Mouse (Mus musculus): ENCODE results near the gene Sh3tc1. TPM values are rescaled to one million over a fixed set of nuclear protein-coding genes. Genes with fewer than 3 reads are reported as not detected.

Sh3tc1 gene
- 3.4 and 3.6 TPM in 2 replicates for polyA plus RNA-seq (2016; fragmentation: Nextera tagmentation; extraction: Ambion mirVana)

DNA sequence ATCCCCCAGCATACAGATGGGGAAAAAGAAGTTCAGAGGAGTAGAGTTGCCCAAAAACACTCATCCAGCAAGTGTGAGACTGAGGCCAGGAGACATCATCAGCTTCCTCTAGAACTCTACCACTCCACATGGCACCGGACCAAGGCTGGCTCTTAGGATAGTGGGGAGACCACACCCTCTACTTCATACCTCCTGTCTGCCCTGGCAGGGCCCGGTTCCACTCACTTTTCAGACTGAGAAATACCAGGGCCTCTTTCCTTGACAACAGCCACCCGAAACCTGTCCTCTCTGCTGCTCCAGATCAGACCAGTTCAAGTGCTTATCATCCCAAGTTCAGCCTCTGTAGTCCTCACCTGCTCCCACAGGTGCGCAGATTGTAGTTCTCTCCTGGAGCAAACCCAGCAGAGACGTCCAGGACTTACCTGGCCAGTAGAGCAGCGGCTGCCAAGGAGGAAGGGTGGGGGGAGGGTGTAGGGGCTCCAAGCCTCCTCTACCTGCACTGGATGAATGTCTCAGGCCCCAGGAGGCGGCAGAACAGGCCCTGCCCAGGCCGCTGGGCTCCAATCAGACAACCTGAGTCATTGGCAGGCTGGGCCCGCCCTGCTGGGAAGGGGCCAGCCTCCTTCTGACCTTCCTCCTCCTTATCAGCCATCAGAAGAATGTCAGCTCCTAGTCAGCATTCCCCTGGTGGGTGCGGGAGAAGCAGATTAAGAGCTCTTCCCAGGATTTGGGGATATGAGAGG is at the start of gene Sh3tc1:
Sh3tc1 (minus strand) TSS at position 452 of the 743 bp plus-strand sequence.
- Histone ChIP-seq H3K27me3 (replicated peaks) (peaks cover 18% of the 10 kb centered on the region), H3K9ac (no peak within 1 kb of the TSS)

DNA sequence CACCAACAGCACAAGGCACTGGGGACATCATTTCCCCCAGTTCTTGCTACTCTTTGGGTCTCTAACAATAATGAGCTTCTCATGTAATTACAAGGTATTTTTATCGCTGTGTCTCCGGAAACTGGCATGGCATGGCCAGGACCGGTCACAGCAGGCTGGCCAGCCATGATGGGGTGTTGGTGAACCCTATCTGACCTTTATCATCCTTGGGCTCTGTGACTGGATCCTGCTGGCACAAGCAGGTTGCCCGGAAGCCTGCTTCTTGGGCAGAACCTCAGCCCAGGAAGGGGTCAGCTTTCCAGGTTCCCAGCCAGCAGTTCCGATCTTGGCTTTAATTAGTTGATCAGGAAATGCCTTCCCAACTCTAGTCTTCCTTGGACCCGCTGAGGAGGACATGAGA is 48.9 kb upstream of the Sh3tc1 start:
- no peak overlapping the region for H3K4me3 ChIP-seq
- H3K9ac ChIP-seq = no peak overlapping the region
- H3K9me3 ChIP-seq = no peaks in the 10 kb centered on the region
- H3K27me3 ChIP-seq (replicated peaks) = no peaks in the 10 kb centered on the region
- H3K27ac ChIP-seq = no peak overlapping the region
- H3K4me1 ChIP-seq = no peaks in the 10 kb centered on the region
- 78% methylated on average over 6 of the region's 6 CpGs for WGBS
- ATAC-seq (ENCODE audit: low FRiP score, low read depth) = no peak
- H3K4me2 ChIP-seq (replicated peaks) = no peak overlapping the region
- H3K36me3 ChIP-seq = no peaks in the 10 kb centered on the region

More for the DNA sequence above, at the start of gene Sh3tc1:
- WGBS = 23% methylated on average over 10 of the region's 10 CpGs
- H3K27ac ChIP-seq = no peak within 1 kb of the TSS
- no peak for ATAC-seq (ENCODE audit: low FRiP score, low read depth)
- H3K4me3 ChIP-seq = no peak within 1 kb of the TSS
- no peaks in the 10 kb centered on the region for H3K9me3 ChIP-seq
- no peaks in the 10 kb centered on the region for H3K36me3 ChIP-seq
- no peaks in the 10 kb centered on the region for H3K4me1 ChIP-seq
- H3K4me2 ChIP-seq (replicated peaks) = no peak within 1 kb of the TSS

DNA sequence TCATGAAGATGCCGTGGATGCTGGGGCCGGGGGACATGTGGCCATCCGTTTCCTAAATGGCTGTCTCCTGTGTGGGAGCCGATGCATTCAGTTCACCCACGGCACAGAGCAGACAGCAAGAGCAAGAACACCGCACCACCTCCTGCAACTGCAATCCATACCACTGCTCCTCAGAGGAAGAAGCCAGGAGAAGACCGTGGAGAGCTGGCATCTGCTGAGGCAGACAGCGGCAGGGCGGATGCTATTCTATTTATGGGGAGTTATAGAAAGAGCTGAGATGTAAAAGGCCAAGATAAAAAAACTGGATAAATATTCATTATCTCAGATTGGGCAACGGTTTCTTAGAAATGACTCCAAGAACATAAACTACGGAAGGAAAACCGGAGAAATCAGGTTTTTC is 48.1 kb upstream of the Sh3tc1 start:
- no peak overlapping the region for H3K4me3 ChIP-seq
- no peaks in the 10 kb centered on the region for H3K27me3 ChIP-seq (replicated peaks)
- H3K4me1 ChIP-seq = no peaks in the 10 kb centered on the region
- H3K27ac ChIP-seq = no peak overlapping the region
- no peak overlapping the region for H3K9ac ChIP-seq
- no peak overlapping the region for H3K4me2 ChIP-seq (replicated peaks)
- no peaks in the 10 kb centered on the region for H3K9me3 ChIP-seq
- no peaks in the 10 kb centered on the region for H3K36me3 ChIP-seq
- ATAC-seq (ENCODE audit: low FRiP score, low read depth) = no peak
- WGBS = 93% methylated on average over 12 of the region's 12 CpGs

DNA sequence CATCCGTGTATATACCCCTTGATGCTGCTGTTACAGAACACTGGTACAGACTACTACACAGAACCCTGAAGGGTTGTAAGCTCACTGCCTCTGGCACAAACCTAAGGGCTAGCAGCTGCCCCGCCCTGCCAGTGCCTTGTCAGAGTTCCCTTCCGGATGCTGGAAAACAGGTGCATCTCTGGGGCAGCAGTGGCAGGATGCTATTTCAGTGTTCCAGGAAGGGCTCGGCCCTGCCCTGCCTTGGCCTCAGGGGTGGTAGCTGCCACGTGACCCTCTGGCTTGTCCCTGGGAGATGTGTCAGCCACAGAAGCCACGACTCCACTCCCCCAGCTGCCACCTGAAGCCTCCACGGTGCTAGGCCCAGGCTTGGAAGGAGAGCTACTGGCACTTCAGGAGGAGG is 46.1 kb upstream of the Sh3tc1 start:
- no peaks in the 10 kb centered on the region for H3K27me3 ChIP-seq (replicated peaks)
- H3K9me3 ChIP-seq = no peaks in the 10 kb centered on the region
- H3K9ac ChIP-seq = no peak overlapping the region
- WGBS = 79% methylated on average over 7 of the region's 7 CpGs
- no peak overlapping the region for H3K27ac ChIP-seq
- no peak overlapping the region for H3K4me3 ChIP-seq
- H3K4me2 ChIP-seq (replicated peaks) = no peak overlapping the region
- ATAC-seq (ENCODE audit: low FRiP score, low read depth) = no peak
- H3K4me1 ChIP-seq = no peaks in the 10 kb centered on the region
- no peaks in the 10 kb centered on the region for H3K36me3 ChIP-seq

DNA sequence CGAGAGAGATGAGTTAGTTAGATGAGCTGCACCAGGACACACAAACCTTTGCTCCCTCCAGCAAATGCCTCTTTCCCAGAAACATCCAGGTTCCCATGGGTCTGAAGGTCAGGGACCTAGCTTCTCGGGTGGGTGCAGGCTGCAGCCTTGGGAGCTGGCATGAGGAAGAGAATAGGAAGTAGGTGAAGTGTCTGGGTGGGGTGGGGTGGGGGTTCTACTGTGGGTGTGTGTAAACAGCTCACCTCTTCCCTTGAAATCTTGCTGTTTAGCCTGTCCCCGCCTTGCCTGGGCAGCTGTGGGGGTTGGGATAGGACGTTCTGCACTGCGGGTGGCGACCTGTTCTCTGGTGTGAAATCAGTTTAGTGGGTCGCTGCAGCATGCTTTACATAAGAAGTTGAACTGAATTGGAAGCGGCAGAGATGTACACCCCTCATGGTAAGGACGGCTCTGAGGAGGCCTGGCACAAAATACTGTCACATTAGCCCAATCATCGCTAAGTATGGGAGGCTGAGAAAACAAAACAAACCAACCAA is 42.9 kb upstream of the Sh3tc1 start:
- H3K4me3 ChIP-seq = no peak overlapping the region
- H3K27me3 ChIP-seq (replicated peaks) = no peaks in the 10 kb centered on the region
- H3K4me2 ChIP-seq (replicated peaks) = no peak overlapping the region
- H3K9ac ChIP-seq = no peak overlapping the region
- H3K27ac ChIP-seq = no peak overlapping the region
- no peak for ATAC-seq (ENCODE audit: low FRiP score, low read depth)
- 63% methylated on average over 10 of the region's 10 CpGs for WGBS
- no peaks in the 10 kb centered on the region for H3K36me3 ChIP-seq
- no peaks in the 10 kb centered on the region for H3K9me3 ChIP-seq
- H3K4me1 ChIP-seq = no peaks in the 10 kb centered on the region

DNA sequence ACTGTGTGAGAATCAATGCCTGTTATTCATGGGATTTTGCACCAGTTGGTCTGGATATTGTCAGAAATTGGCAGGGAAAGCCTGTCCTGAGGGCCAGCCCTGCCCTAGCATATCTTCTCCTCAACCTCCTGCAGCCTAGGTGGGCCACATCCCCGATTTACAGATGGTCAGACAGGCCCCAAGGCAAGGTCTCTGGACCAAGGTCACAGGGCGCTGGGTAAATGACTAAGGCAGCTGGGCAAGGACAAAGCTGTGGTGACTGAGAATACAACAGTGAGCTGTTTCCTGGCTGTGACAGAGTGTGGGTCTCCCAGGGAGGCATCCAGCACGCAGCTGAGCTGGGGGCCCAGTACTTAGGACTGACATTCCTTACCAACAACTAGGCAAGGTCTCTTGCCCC is 41.3 kb upstream of the Sh3tc1 start:
- Histone ChIP-seq H3K4me2 (replicated peaks) (no peak overlapping the region), H3K4me3 (no peak overlapping the region), H3K27ac (no peak overlapping the region), H3K9ac (no peak overlapping the region), H3K27me3 (replicated peaks) (no peaks in the 10 kb centered on the region), H3K9me3 (no peaks in the 10 kb centered on the region), H3K4me1 (no peaks in the 10 kb centered on the region), H3K36me3 (no peaks in the 10 kb centered on the region)
- 65% methylated on average over 3 of the region's 3 CpGs for WGBS
- no peak for ATAC-seq (ENCODE audit: low FRiP score, low read depth)

DNA sequence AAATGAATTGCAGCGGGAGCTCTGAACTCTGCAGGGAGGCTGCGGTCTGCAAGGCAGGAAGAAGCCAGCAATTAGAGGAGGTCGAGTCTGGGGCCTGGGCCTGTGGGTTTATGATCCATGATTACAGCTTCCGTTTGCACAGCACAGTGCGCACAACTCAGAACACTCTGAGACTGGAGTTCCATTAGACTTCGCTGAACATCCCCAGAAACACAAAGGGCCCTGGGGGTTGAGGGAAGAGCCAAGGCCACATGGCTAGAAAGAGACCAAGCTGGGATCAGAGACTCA is 34.3 kb upstream of the Sh3tc1 start:
- WGBS = 24% methylated on average over 6 of the region's 6 CpGs
- Histone ChIP-seq H3K27ac (no peak overlapping the region), H3K4me1 (peaks cover 7% of the 10 kb centered on the region; the same call in 1 of the 2 replicates), H3K36me3 (no peaks in the 10 kb centered on the region), H3K9ac (no peak overlapping the region), H3K9me3 (no peaks in the 10 kb centered on the region), H3K4me2 (replicated peaks) (no peak overlapping the region), H3K27me3 (replicated peaks) (no peaks in the 10 kb centered on the region), H3K4me3 (no peak overlapping the region)
- no peak for ATAC-seq (ENCODE audit: low FRiP score, low read depth)

DNA sequence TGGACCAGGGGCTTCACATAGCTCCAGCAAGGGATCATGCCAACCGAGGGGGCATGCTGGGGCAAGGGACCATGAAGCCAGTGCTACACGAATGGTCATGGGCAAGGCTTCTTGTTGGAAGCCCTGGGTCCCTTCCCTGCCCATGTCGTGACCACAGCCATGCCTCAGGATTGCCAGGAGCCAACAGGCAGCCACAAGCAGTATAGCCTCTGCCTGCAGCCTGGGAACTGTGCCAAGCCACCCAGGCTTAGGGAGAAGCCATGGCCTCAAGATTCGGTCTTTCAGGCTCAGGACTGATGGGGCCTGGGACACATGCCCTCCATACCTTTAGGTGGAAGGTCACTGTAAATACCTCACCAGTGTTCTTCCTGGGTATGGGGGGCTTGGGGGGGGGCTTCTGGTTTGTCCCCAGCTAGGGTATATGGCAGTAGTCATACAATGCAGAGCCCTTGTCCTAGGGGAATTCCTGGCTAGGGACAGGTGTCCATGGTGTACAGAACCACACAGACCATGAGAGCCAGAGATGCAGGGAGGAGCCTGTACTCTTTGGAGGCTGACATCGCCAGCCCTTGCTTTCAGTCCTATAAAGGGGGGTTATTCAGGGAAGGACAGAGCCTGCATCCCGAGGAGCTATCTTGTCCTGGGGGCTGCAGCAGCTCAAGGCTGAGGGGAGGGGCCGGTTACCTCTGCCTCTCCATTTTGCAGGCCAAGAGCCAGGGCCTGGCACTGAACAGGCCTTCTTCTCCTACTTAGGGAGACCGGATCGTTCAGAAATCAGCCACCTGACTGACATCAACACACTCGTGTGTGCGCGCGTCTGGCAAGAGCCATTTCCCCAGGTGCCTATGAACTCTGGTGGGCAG is 33.7 kb upstream of the Sh3tc1 start:
- Histone ChIP-seq H3K9me3 (no peaks in the 10 kb centered on the region), H3K4me1 (peaks cover 7% of the 10 kb centered on the region; the same call in 1 of the 2 replicates), H3K27me3 (replicated peaks) (no peaks in the 10 kb centered on the region), H3K4me2 (replicated peaks) (no peak overlapping the region), H3K27ac (no peak overlapping the region), H3K9ac (no peak overlapping the region), H3K4me3 (no peak overlapping the region), H3K36me3 (no peaks in the 10 kb centered on the region)
- ATAC-seq (ENCODE audit: low FRiP score, low read depth) = no peak
- 54% methylated on average over 13 of the region's 13 CpGs for WGBS

DNA sequence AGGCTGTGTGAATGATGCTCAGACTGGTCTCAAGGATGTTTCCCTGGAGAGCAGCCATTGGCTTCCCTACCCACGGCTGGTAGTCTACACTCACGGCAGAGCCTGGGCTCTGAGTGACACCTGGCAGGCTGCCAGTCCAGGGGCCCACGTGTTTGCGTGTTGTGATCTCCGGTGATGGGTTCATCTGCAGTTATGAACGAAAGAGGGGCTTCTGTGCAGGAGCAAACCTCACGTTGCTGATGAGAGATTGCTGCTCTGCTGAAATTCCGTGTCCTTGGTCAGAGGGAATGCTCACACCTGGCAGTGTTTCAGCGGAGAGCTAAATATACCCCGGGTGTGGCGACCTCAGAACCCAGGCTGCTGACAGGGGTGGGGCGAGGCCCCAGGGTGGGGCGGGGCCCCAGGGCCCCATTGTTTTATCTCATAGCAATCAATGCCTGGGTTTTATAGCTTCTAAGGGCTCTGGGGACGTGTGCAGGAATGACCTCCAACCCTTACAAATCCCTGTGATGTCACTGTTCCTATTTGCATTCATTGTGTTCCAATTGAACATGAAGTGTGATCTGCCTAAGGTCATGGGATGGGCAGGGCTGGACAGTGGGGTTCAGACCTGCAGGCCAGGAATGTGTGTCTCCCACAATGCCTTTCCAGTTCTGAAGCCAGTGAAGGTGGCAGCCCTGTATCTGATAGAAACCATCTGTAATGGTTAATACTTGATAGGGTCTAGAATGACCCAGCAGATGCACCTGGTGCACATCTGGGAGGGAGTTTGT is 31.3 kb upstream of the Sh3tc1 start:
- Histone ChIP-seq H3K4me3 (no peak overlapping the region), H3K9ac (no peak overlapping the region), H3K4me1 (peaks cover 7% of the 10 kb centered on the region; the same call in 1 of the 2 replicates), H3K36me3 (no peaks in the 10 kb centered on the region), H3K9me3 (no peaks in the 10 kb centered on the region), H3K27ac (no peak overlapping the region), H3K27me3 (replicated peaks) (no peaks in the 10 kb centered on the region), H3K4me2 (replicated peaks) (no peak overlapping the region)
- WGBS = 63% methylated on average over 14 of the region's 14 CpGs
- no peak for ATAC-seq (ENCODE audit: low FRiP score, low read depth)

DNA sequence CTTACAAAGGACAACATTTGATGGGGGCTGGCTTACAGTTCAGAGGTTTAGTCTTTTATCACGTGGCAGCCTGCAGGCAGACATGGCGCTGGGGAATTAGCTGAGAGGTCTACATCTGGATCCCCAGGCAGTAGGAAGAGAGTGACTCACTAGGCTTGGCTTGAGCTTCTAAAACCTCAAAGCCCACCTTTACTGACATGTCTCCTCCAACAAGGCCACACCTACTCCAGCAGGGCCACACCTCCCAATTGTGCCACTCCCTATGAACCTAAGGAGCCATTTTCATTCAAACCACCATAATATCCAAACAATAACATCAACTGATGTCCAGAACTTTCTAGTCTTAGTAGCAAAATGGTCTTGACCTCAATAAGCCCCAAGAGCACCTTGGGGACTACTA is 30.5 kb upstream of the Sh3tc1 start:
- Histone ChIP-seq H3K27ac (no peak overlapping the region), H3K36me3 (no peaks in the 10 kb centered on the region), H3K4me2 (replicated peaks) (no peak overlapping the region), H3K4me3 (no peak overlapping the region), H3K9ac (no peak overlapping the region), H3K4me1 (peaks cover 7% of the 10 kb centered on the region; the same call in 1 of the 2 replicates), H3K9me3 (no peaks in the 10 kb centered on the region), H3K27me3 (replicated peaks) (no peaks in the 10 kb centered on the region)
- ATAC-seq (ENCODE audit: low FRiP score, low read depth) = no peak
- 90% methylated on average over 2 of the region's 2 CpGs for WGBS

DNA sequence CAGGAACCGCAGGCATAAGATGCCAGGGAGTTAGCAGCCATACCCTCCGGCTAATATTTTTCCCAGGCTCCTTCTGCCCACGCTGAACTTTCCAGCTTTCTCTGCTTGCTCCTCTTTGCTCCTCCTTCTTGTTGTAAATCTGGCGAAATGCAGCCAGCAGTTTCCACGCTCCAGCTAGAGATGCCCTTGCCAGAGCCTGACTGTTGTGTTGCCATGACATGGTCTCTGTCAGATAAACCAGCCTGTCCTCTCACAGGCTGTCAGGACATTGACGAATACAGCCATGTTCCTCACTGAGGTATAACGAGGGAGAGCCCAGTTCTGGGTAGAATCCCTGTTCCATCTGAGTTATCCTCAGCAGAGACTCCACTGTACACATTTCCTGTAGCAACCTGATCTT is 29.2 kb upstream of the Sh3tc1 start:
- Histone ChIP-seq H3K4me1 (0 out of 2 replicates have a peak, but pooled peaks cover under 1% of the 10 kb centered on the region), H3K36me3 (no peaks in the 10 kb centered on the region), H3K9me3 (no peaks in the 10 kb centered on the region), H3K4me2 (replicated peaks) (no peak overlapping the region), H3K27me3 (replicated peaks) (no peaks in the 10 kb centered on the region), H3K27ac (no peak overlapping the region), H3K9ac (no peak overlapping the region), H3K4me3 (no peak overlapping the region)
- 83% methylated on average over 7 of the region's 7 CpGs for WGBS
- no peak for ATAC-seq (ENCODE audit: low FRiP score, low read depth)

DNA sequence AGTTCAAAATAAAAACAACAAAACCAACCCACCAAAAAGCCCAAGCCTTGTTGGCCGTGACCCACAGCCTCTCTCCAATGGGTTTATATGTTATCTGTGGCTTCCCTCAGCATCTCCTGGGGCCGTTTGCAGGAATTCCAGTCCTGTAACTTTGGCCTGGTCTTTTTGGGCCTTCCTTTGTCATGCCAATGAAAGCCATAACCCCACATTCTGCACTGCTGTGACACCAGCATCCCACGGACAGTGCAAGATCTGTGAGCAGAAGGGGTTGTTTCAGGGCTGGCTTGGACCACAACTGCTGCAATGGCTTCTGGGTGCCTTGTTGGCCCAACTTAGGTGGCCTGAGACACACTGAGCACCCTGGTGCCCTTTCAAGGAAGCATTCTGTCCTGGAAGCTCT is 28.7 kb upstream of the Sh3tc1 start:
- Histone ChIP-seq H3K4me3 (no peak overlapping the region), H3K4me2 (replicated peaks) (no peak overlapping the region), H3K4me1 (no peaks in the 10 kb centered on the region), H3K36me3 (no peaks in the 10 kb centered on the region), H3K9me3 (no peaks in the 10 kb centered on the region), H3K27me3 (replicated peaks) (no peaks in the 10 kb centered on the region), H3K9ac (no peak overlapping the region), H3K27ac (no peak overlapping the region)
- no peak for ATAC-seq (ENCODE audit: low FRiP score, low read depth)
- WGBS = 55% methylated on average over 3 of the region's 3 CpGs
